Mouse (Mus musculus) megakaryocyte progenitor cell, adult 5-6 weeks (primary cell): Measurements from ENCODE around the gene Myt1l. TPM values are rescaled to one million over a fixed set of nuclear protein-coding genes. Genes with fewer than 3 reads are reported as not detected.
A peak's percentile ranks its signal among the peaks of the same experiment; 100 is the strongest.

Source experiments
- ATAC-seq: replicated peaks from 2 replicates; pipeline ENCODE4 v1.8.0; 2016; ENCODE audit warnings: mild to moderate bottlenecking, moderate TSS enrichment, inconsistent platforms; ENCODE audit not compliant: poor library complexity
- total RNA-seq, 2 experiments: library from RNA; stranded (forward) in 1 of 2; stranded (reverse) in 1 of 2; fragments of 157-497, 149-512 nt in 1 of 2; fragments of 200-1000 nt in 1 of 2; gene quantifications; 2 replicates each; pipeline versions ENCODE4 v1.2.3 to v1.2.4; 2015 to 2017

Gene Myt1l
- total RNA-seq, 2 experiments from 2014 or later = not detected

GRCm38 (mm10) chr12:29655197-29655632 lies 127.0 kb downstream of the Myt1l start:
- no peak for ATAC-seq

DNA sequence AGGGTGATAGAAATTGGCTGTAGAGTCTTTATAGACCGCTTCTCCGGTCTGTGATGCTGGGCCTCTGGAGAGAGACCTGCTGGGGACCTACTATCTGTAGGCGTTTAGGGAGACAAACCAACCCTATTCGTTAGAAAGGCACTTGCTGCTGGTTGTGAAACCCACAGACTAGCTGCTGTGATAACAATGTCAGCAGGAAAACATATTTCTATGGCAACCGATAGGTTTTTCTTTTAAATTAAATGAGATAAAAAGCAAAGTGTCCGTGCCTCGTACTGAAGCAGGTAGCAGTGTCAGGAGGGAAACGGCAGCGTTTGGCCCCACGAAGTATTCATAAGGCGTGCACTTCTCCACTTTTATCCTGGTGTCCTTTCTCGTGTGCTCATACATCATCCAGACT lies 127.5 kb downstream of the Myt1l start:
- no peak for ATAC-seq

- no peak for ATAC-seq
Measured at GRCm38 (mm10) chr12:29657061-29657460, 128.9 kb downstream of the Myt1l start.

DNA sequence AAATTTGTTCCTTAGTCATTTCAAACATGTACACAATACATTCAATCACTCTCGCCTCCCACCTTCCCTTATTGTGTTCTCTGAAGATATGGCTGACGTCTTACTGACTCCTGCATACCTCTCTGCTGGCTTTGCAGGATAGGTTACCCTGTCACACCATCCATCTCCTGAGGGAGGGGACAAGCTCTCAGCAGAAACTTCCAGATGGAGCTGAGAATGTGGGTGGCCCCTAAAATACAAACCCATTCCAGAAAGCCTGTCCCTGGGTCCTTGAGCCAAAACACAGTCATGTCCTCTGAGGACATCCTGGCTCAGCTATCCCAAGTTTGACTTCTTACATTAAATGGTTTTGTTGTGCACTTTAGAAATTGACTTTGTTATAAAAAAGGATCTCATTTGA lies 129.7 kb downstream of the Myt1l start:
- ATAC-seq = no peak

DNA sequence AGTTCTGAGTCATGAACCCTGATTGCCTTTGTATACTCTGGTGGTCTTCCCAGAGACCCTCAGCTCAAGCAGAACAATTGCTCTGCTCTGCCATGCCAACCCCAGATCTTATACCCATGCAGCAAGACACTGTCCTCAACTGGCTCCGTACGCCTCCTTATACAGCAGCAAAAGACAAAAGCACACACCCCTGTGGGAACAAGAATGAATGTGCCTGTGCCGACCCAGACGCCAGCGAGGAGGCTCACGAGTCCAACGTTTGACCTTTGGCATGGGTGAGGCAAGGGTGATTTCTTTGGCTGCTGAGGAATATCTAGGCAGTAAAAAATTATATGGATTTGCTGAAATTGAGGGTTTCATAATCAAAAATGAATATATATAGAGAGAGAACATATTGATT lies 143.8 kb downstream of the Myt1l start:
- ATAC-seq = no peak

GRCm38 (mm10) chr12:29675594-29676362 lies 147.6 kb downstream of the Myt1l start:
- peak; percentile 46; the same call in 1 of the 2 replicates for ATAC-seq

- ATAC-seq = no peak
Measured at GRCm38 (mm10) chr12:29682384-29682783, 154.2 kb downstream of the Myt1l start.

DNA sequence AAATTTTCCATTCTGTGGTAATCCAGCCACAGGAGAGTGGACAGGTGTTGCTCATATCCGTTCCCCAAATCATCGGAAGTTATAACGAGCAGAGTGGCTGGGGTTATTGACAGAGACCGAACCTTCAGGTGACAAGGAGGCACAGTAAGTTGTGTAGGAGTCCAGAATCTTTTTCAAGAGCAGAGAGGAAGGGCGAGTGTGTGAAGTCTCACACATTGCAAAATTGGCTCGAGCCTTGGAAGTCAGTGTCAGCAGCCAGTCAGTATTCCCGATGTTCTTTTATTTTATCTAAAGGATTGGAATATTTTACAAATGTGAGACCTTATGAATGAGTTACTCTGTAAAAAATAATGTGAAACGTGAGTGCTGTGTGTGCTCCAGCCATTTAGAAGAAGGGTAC lies 154.8 kb downstream of the Myt1l start:
- ATAC-seq = no peak

GRCm38 (mm10) chr12:29686241-29686640 lies 158.1 kb downstream of the Myt1l start:
- no peak for ATAC-seq

- no peak for ATAC-seq
Measured at GRCm38 (mm10) chr12:29691566-29691965, 163.4 kb downstream of the Myt1l start.

GRCm38 (mm10) chr12:29695194-29695593 lies 167.0 kb downstream of the Myt1l start:
- ATAC-seq = no peak

DNA sequence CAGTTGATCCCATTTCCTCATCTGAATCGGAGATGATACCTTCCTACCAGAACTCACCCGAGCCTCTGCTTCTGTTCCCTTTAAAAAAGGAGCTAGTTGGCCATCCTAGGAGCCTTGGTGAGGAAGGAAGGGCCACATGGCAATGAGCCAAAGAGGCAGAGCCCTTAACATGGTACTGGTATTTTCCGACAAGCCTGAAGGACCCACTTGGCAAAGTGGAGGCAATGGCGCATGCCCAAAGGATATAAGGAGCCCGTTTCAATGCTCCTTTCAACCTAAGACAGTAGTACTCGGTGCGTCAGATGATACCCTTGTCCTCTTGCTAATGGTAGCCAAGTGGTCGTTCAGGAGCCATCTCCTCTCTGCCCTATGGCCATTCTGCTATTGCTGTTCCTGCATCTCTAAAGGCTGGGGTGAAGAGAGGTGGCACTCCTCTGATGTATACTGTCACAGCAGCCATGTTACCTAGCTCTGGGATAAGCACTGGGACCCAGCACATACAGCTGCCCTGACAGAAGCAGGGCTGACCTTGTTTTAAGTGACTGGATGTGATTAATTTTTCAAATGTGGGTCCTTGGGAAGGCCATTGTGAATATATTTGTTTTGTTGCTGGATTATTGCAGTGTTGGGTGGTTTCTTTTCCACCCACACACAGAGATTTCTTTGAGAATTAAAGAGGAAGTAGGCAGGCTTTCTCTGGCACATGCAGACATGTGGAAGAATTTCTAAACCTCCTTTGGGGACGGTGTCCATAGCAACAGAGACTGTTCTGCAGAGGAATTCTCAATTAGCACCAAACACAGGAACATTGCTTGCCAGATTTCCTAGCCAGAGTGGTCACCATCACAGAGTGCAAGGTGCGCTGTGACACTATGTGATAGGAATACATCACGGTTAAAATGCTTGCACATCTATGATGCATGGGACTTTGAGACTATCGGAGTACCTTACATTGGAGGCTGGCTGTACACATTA lies 169.6 kb downstream of the Myt1l start:
- 0 out of 2 replicates have a peak, but pooled peaks have one; percentile 20 for ATAC-seq

DNA sequence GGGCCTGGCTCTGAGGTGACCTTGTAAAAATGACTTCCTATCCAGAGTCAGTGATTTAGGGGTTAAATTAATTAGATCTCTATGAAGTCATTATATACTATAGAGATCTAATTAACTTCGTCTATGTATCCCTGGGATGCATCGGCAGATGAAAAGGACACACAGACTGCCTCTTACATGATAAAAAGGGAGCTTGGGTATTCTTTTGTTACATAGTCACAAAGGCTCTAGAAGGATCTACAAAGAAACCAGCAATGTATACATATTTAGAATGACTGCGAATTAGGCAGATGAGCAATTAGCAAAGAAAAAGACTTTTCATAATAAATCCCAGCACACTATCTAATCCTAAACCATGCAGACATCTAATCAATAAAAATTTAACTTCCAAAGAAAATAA lies 170.4 kb downstream of the Myt1l start:
- ATAC-seq = no peak

- no peak for ATAC-seq
Measured at GRCm38 (mm10) chr12:29698976-29699375, 170.8 kb downstream of the Myt1l start.

DNA sequence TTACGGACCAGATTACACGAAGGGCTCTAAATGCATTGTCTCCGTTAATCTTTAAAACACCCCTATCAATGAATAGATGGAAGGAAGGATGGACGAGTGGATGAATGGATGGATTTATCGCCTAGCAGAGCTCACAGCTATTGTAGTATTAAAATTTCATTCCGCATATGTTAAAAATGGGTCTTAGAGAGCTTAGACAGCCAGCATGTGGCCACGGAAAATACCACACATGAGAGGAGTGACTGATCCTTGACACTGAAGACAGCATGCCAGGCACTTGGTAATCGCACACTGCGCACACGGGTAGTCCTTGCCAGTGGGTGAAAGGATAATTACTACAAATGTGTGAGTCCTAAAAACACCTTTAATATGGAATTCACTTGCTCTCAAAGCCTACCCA lies 171.2 kb downstream of the Myt1l start:
- no peak for ATAC-seq

DNA sequence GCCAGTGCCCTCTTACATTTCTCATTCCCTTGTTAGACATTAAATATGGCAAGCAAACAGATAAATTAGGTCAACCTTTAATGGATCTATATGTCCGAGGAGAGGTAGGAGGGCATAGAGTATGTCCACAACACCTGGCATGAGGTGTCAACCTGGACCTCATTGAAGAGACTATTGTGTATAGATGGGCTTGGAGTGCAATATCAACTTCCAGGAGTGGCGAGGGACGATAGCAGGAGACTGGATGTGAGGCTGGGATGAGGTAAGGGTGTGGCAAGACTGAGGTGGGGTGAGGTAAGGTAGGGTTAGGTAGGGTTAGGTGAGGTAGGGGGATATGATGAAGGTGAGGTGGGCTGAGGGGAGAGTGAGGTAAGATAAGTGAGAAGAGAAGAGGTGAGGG lies 171.8 kb downstream of the Myt1l start:
- no peak for ATAC-seq

- ATAC-seq = no peak
Measured at GRCm38 (mm10) chr12:29701076-29701475, 172.9 kb downstream of the Myt1l start.

GRCm38 (mm10) chr12:29701731-29702316 lies 173.6 kb downstream of the Myt1l start:
- ATAC-seq = no peak

DNA sequence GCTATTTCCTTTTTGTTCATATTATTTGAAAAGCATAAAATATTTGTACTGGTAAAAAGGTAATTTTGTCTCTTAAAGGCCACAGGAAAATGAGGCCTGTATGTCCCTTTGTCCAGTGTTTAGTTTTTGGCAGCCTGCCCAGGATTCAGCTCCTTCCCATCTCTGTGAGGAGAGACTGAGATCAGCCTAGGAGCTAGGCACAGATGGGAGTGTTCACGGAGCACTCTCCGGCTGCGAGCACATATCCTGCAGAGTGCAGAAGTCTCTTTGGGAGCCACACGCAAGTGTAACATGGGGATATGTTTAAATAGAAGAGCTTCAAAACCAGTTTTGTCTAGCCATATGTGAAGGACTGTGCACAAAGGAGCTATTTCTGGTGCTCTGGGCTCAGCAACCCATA lies 174.4 kb downstream of the Myt1l start:
- ATAC-seq = no peak

DNA sequence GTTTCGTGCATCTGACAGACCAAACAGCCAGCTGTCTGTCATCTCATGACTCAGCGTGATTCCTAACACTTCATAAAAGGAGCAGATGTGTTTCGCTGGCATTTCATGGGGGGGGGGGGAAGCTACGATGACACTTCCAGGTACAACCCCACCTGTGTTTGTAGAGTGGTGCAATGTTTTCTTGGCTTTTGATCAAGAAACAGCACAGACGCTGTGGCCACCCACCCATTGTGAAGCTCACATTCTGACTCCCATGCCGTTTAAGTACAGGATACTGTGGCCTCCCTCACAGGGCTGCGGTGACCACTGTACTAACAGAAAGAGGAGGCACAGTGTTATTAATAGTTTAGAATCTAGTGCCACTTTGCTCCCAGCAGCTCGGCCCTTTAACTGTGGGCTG lies 175.4 kb downstream of the Myt1l start:
- no peak for ATAC-seq

GRCm38 (mm10) chr12:29707094-29707493 lies 178.9 kb downstream of the Myt1l start:
- no peak for ATAC-seq
